In genomic region chr2:91444286-91444892, GRCm38 (mm10) we compare ENCODE assay signal across 8 mouse cellular contexts. TPM values are rescaled to one million over a fixed set of nuclear protein-coding genes. Genes with fewer than 3 reads are reported as not detected.
DNase-seq lines count a peak whose midpoint lies in the region; ATAC-seq lines count a peak whose summit lies in the region.

1110051M20Rik (minus strand) TSS chr2:91444704.

- H3K36me3 ChIP-seq in embryonic facial prominence, embryonic 10.5 days (replicated peaks): no peaks in the 10 kb centered on the region
- no peaks in the 10 kb centered on the region for H3K36me3 ChIP-seq in intestine, embryonic 16.5 days (ENCODE audit: control insufficient read depth, insufficient read depth, low read length)
- H3K36me3 ChIP-seq in midbrain, embryonic 10.5 days: peaks cover 4% of the 10 kb centered on the region; the same call in 1 of the 2 replicates

- ATAC-seq in intestine, embryonic 16.5 days: peak; percentile 86

- peak within 1 kb of the TSS; percentile 72 for H3K4me2 ChIP-seq in intestine, embryonic 16.5 days (ENCODE audit: low read depth, low read length)

- H3K9ac ChIP-seq in intestine, embryonic 16.5 days (ENCODE audit: low read depth, low read length): peak within 1 kb of the TSS; percentile 61

- H3K27me3 ChIP-seq in embryonic facial prominence, embryonic 10.5 days (replicated peaks; ENCODE audit: low read depth, poor library complexity, severe bottlenecking): no peaks in the 10 kb centered on the region
- no peaks in the 10 kb centered on the region for H3K27me3 ChIP-seq in intestine, embryonic 16.5 days (replicated peaks; ENCODE audit: control insufficient read depth, insufficient read depth, low read length)
- no peaks in the 10 kb centered on the region for H3K27me3 ChIP-seq in midbrain, embryonic 10.5 days (ENCODE audit: low read depth, poor library complexity, severe bottlenecking)

- WGBS in embryonic facial prominence, embryonic 10.5 days: 1% methylated on average over 19 of the region's 19 CpGs
- WGBS in intestine, embryonic 16.5 days: 1% methylated on average over 19 of the region's 19 CpGs
- under 1% methylated on average over 19 of the region's 19 CpGs for WGBS in midbrain, embryonic 10.5 days

- no peaks in the 10 kb centered on the region for H3K9me3 ChIP-seq in embryonic facial prominence, embryonic 10.5 days
- H3K9me3 ChIP-seq in intestine, embryonic 16.5 days (ENCODE audit: control insufficient read depth, low read length): no peaks in the 10 kb centered on the region
- H3K9me3 ChIP-seq in midbrain, embryonic 10.5 days (replicated peaks): peaks cover 4% of the 10 kb centered on the region; the same call in 1 of the 2 replicates

- DNase-seq in adrenal gland, postnatal 14 days: peak; percentile 94
- DNase-seq in embryonic facial prominence, embryonic 10.5 days (ENCODE audit: low spot score): peak; percentile 91
- no peak for DNase-seq in gonadal fat pad, adult 2 months (ENCODE audit: low read depth)
- DNase-seq in left cerebral cortex, postnatal 36 days (ENCODE audit: low spot score in 2 of 2): peak; percentile 86 to 89
- DNase-seq in midbrain, embryonic 10.5 days (ENCODE audit: low spot score): peak; percentile 89
- peak; percentile 83 to 86 for DNase-seq in right cerebral cortex, postnatal 36 days (ENCODE audit: low spot score in 2 of 2)
- DNase-seq in urinary bladder, postnatal 4 days (ENCODE audit: low spot score in 2 of 2): peak; percentile 79 to 89

- H3K4me1 ChIP-seq in embryonic facial prominence, embryonic 10.5 days: peaks cover 8% of the 10 kb centered on the region; the same call in 1 of the 2 replicates
- H3K4me1 ChIP-seq in intestine, embryonic 16.5 days (ENCODE audit: control insufficient read depth, insufficient read depth, low read length): 0 out of 2 replicates have a peak, but pooled peaks cover 3% of the 10 kb centered on the region
- H3K4me1 ChIP-seq in midbrain, embryonic 10.5 days: peaks cover 9% of the 10 kb centered on the region

- peak within 1 kb of the TSS; percentile 81 for H3K27ac ChIP-seq in embryonic facial prominence, embryonic 10.5 days (replicated peaks)
- peak within 1 kb of the TSS; percentile 50; the same call in 1 of the 2 replicates for H3K27ac ChIP-seq in intestine, embryonic 16.5 days (ENCODE audit: low read length)
- H3K27ac ChIP-seq in midbrain, embryonic 10.5 days (replicated peaks): peak within 1 kb of the TSS; percentile 87

- intact Hi-C loops in left cerebral cortex, postnatal 36 days (cut with DNase I): no loop called here

- peak within 1 kb of the TSS; percentile 71 for H3K4me3 ChIP-seq in embryonic facial prominence, embryonic 10.5 days
- H3K4me3 ChIP-seq in intestine, embryonic 16.5 days (ENCODE audit: low read length): peak within 1 kb of the TSS; percentile 72
- peak within 1 kb of the TSS; percentile 69 for H3K4me3 ChIP-seq in midbrain, embryonic 10.5 days

RNA-seq across cellular contexts. Expression of gene 1110051M20Rik, which starts in this region (rescaled TPM):
- total RNA-seq in adrenal gland, postnatal 14 days (2021): 14.9 TPM in 2 replicates
- 75.3 and 76.9 TPM in 2 replicates for polyA plus RNA-seq in embryonic facial prominence, embryonic 10.5 days (2016; fragmentation: Nextera tagmentation; extraction: Ambion mirVana)
- polyA plus RNA-seq in gonadal fat pad, adult 2 months (2012; rRNA removed): 18.3 and 19.5 TPM in 2 replicates
- 34.6 and 36.0 TPM in 2 replicates for polyA plus RNA-seq in intestine, embryonic 16.5 days (2015; fragmentation: Nextera tagmentation; extraction: Ambion mirVana)
- 100 to 1,000 TPM; 100 to 103 TPM for total RNA-seq in left cerebral cortex, postnatal 36 days (2021)
- 87.1 and 98.5 TPM in 2 replicates for polyA plus RNA-seq in midbrain, embryonic 10.5 days (2016; fragmentation: Nextera tagmentation; extraction: Ambion mirVana)
